Mouse (Mus musculus) testis, adult 2 months (tissue): ENCODE results near the gene Ncf1. TPM values are rescaled to one million over a fixed set of nuclear protein-coding genes. Genes with fewer than 3 reads are reported as not detected.

Experiments used
- H3K27ac ChIP-seq: fragments of 200-500 bp; 2 replicates; pipeline ENCODE4 v1.5.1; 2012; ENCODE audit warnings: low read depth, low read length; ENCODE audit not compliant: control insufficient read depth, insufficient read depth
- H3K27me3 ChIP-seq: fragments of 200-500 bp; 2 replicates; pipeline ENCODE4 v1.6.1; 2012; ENCODE audit warnings: mild to moderate bottlenecking, low read length, moderate library complexity; ENCODE audit not compliant: control insufficient read depth, insufficient read depth
- H3K36me3 ChIP-seq: fragments of 200-500 bp; 2 replicates; pipeline ENCODE4 v1.6.1; 2012; ENCODE audit warnings: mild to moderate bottlenecking, low read length; ENCODE audit not compliant: control insufficient read depth, insufficient read depth
- H3K4me1 ChIP-seq: fragments of 200-500 bp; 2 replicates; pipeline ENCODE4 v1.6.1; 2012; ENCODE audit warnings: low read length; ENCODE audit not compliant: control insufficient read depth, insufficient read depth
- H3K4me3 ChIP-seq: fragments of 200-500 bp; 2 replicates; pipeline ENCODE4 v1.5.1; 2012; ENCODE audit warnings: low read depth, mild to moderate bottlenecking, low read length, moderate library complexity, mixed read lengths; ENCODE audit not compliant: control insufficient read depth
- CTCF ChIP-seq: fragments of 200-500 bp; IDR thresholded peaks from 2 replicates; pipeline ENCODE4 v1.5.1; 2012; ENCODE audit warnings: low read depth, mild to moderate bottlenecking, inconsistent platforms, low read length, moderate library complexity; ENCODE audit not compliant: control insufficient read depth, insufficient read depth, insufficient replicate concordance
- POLR2A ChIP-seq: fragments of 200-500 bp; IDR thresholded peaks from 2 replicates; pipeline ENCODE4 v1.6.1; 2012; ENCODE audit warnings: low read depth, mild to moderate bottlenecking, inconsistent platforms, low read length, moderate library complexity; ENCODE audit not compliant: control insufficient read depth
- polyA plus RNA-seq: library from polyadenylated mRNA; depleted of rRNA; stranded (reverse); fragments of >200 nt; gene quantifications from 2 replicates; pipeline ENCODE4 v1.2.3, GENCODE M21; 2012

The Ncf1 gene
- polyA plus RNA-seq, 1 experiment: 0.56 TPM

GRCm38 (mm10) chr5:134257349-134258031 is 28.1 kb upstream of the Ncf1 start:
- H3K27ac ChIP-seq: no peak overlapping the region
- H3K4me3 ChIP-seq: no peak overlapping the region
- no peaks in the 10 kb centered on the region for H3K4me1 ChIP-seq
- TF ChIP-seq POLR2A (no peak), CTCF (no peak)
- peaks cover 2% of the 10 kb centered on the region for H3K36me3 ChIP-seq
- H3K27me3 ChIP-seq: no peaks in the 10 kb centered on the region

GRCm38 (mm10) chr5:134255294-134255693 is 25.9 kb upstream of the Ncf1 start:
- H3K27me3 ChIP-seq: no peaks in the 10 kb centered on the region
- no peak overlapping the region for H3K4me3 ChIP-seq
- TF ChIP-seq POLR2A (no peak), CTCF (no peak)
- no peak overlapping the region for H3K27ac ChIP-seq
- H3K4me1 ChIP-seq: no peaks in the 10 kb centered on the region
- peaks cover 2% of the 10 kb centered on the region for H3K36me3 ChIP-seq

DNA sequence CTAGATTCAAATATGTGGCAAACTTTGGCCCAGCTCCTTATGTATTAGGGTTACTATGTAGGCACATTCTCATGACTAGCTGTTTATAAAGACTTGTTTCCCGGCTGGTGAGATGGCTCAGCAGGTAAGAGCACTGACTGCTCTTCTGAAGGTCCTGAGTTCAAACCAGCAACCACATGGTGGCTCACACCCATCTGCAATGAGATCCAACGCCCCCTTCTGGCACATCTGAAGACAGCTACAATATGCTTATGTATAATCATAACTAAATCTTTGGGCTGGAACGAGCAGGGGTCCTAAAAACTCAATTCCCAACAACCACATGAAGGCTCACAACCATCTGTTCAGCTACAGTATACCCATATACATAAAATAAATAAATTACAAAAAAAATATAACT is 24.4 kb upstream of the Ncf1 start:
- peaks cover 4% of the 10 kb centered on the region for H3K36me3 ChIP-seq
- TF ChIP-seq POLR2A (no peak), CTCF (no peak)
- no peak overlapping the region for H3K4me3 ChIP-seq
- no peaks in the 10 kb centered on the region for H3K4me1 ChIP-seq
- no peaks in the 10 kb centered on the region for H3K27me3 ChIP-seq
- H3K27ac ChIP-seq: no peak overlapping the region

GRCm38 (mm10) chr5:134251083-134251482 is 21.7 kb upstream of the Ncf1 start:
- no peak for TF ChIP-seq POLR2A
- TF ChIP-seq CTCF: no peak
- Histone ChIP-seq H3K4me3 (no peak overlapping the region), H3K4me1 (no peaks in the 10 kb centered on the region), H3K36me3 (peaks cover 4% of the 10 kb centered on the region), H3K27me3 (no peaks in the 10 kb centered on the region), H3K27ac (no peak overlapping the region)

DNA sequence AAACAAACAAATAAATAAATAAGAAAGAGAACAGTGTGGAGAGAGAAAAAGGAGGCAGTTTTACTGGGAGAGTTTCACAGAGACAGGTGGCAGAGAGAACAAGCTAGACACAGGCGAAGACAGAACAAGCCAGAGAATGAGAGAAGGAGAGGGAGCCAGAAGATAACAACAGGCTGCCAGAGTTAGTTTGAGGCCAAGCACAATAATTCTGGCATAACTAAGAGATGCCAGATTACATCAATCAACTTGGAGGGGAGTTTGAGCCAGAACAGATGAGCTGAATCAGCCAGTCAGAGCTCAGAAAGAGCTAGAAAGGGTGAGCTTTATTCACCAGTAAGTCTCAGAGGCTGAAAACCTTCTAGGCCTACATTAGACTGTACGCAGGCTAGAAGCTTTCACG is 21.2 kb upstream of the Ncf1 start:
- Histone ChIP-seq H3K27me3 (no peaks in the 10 kb centered on the region), H3K36me3 (peaks cover 3% of the 10 kb centered on the region), H3K4me3 (no peak overlapping the region), H3K4me1 (no peaks in the 10 kb centered on the region), H3K27ac (no peak overlapping the region)
- TF ChIP-seq CTCF: no peak
- TF ChIP-seq POLR2A: no peak

DNA sequence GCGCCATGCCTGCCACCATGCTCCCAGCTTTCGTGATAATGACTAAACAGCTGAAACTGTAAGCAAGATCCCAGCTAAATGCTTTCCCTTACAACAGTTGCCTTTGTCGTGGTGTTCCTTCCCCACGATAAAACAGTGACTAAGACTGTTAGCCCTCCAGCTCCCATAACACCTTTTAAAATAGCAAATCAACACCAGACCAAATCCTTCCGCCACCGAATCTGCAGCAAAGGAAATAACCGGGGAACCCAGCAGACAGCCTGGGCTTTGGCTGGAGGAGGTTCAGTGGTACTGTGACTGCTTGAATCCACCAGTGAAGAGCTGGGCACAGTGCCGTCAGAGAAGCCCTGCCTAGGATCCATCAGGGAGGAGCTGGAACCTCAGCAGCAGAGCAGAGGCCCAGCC is 19.8 kb upstream of the Ncf1 start:
- Histone ChIP-seq H3K4me3 (no peak overlapping the region), H3K27ac (no peak overlapping the region), H3K36me3 (peaks cover 8% of the 10 kb centered on the region), H3K4me1 (no peaks in the 10 kb centered on the region), H3K27me3 (no peaks in the 10 kb centered on the region)
- TF ChIP-seq CTCF (no peak), POLR2A (no peak)

DNA sequence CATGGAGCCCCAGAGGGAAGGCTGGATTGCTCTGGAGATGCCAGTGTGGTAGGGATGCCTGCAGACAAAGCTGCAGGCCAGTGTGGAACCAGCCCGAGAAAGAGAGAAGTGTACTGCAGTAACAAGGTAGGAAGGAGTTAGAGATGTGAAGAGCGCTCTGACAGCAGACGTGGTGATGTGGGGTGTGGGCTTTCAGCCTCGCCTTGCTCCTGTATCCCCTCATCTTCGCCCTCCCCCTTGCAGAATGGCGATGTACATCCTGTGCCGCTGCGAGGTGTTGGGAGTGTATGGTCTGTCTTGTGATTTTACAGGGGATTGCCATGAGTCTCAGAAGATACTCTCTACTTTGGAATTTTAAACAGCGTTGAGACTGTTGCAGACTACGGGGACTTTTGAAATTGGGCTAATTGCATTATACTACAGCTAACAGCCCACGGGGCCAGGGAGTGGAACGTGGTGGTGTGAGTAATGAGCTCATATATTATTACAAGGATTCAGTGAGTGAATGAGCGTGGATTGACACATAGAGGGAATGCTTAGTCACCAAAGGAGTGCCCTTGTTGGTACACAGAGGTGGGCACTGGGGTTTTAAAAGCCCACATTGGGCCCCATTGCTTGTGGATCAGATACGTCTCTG is 19.3 kb upstream of the Ncf1 start:
- peaks cover 8% of the 10 kb centered on the region for H3K36me3 ChIP-seq
- no peaks in the 10 kb centered on the region for H3K4me1 ChIP-seq
- no peaks in the 10 kb centered on the region for H3K27me3 ChIP-seq
- no peak overlapping the region for H3K27ac ChIP-seq
- H3K4me3 ChIP-seq: no peak overlapping the region
- TF ChIP-seq CTCF (no peak), POLR2A (no peak)
